Mouse (Mus musculus) right cerebral cortex, adult 18-20 months (tissue): Measurements from ENCODE around the gene Camk2n2.
A peak's percentile ranks its signal among the peaks of the same experiment; 100 is the strongest.
"Not testable (repeated sequence)": the region's sequence is repeated elsewhere in the genome, so short reads cannot be mapped to it uniquely, and the experiment has no call there.

Experiments
- DNase-seq: peaks from one replicate; pipeline ENCODE4 v3.0.0; 2022; ENCODE audit warnings: mixed read lengths

Camk2n2 gene

DNA sequence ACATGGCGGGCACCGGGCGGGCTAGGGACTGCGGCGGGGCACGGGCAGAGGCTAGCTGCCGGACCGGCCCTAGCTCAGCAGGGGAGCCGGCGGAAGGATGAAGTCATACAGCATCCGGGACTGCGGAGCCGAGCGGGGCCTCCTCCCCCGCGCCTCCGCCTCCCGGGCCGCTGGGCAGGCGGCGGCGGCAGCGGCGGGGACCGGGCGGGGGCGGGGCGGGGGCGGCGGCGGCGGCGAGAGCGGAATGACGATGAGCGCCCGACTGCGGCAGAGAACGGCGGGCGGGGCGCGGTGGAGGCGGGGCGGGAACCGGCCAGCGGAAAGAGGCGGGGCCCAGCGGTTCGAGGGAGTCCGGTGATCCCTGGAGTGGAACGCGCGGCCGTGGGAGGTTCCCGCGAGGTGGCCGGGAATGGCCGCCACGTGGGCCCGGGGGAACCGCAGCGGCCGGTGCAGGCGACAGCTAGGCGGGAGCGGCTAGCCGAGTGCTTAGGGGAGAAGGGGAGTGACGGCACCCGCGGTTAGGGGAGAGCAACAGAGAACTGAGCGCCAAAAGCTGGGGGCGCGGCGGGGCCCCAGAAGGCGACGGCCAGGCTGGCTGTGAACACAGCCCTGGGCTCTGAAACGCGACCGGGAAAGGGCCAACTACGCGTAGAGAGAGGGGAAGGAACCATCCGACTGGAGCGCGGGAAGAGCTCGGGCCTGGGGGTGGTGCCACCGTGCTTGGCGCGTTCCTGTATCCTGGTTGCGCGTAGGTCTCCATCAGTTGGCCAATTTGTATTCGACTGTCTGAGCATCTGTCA, at the start of gene Camk2n2:
Gene Camk2n2 (minus strand): TSS at position 97 of the 800 bp plus-strand sequence.
- DNase-seq = peak; percentile 60

GRCm38 (mm10) chr16:20670291-20670690, 49.2 kb upstream of the Camk2n2 start:
- DNase-seq = no peak

DNA sequence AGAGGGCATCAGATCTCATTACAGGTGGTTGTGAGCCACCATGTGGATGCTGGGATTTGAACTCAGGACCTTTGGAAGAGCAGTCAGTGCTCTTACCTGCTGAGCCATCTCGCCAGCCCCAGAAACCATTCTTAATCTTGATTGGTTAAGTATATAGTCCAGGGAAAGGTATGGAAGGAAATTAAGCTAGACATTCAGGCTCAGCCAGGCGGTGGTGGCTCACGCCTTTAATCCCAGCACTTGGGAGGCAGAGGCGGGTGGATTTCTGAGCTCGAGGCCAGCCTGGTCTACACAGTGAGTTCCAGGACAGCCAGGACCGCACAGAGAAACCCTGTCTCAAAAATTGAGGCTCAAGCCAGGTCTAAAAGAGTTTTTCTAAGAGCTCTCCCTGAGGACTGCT, 46.9 kb upstream of the Camk2n2 start, which contains the start of gene Eif4g1:
Gene Eif4g1 (plus strand): TSS at position 301 of the 400 bp plus-strand sequence.
- DNase-seq = not testable (repeated sequence)

DNA sequence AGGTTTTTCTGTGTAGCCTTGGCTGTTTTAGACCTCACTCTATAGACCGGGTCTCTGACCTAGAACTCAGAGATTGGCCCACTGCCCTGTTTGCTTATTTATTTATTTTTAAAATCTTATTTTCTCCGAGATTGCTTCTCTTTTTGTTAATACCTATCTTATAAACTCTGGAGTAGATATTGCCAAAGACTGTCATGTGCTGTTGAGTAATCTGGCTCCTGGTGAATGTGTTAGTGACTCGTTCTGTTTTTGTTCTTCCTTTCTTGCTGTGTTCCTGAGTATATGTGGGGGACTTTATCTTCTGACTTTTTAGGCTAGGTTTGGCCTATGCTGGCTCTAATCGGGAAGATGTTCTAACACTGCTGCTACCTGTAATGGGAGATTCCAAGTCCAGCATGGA, 36.6 kb upstream of the Camk2n2 start:
- DNase-seq = no peak

DNA sequence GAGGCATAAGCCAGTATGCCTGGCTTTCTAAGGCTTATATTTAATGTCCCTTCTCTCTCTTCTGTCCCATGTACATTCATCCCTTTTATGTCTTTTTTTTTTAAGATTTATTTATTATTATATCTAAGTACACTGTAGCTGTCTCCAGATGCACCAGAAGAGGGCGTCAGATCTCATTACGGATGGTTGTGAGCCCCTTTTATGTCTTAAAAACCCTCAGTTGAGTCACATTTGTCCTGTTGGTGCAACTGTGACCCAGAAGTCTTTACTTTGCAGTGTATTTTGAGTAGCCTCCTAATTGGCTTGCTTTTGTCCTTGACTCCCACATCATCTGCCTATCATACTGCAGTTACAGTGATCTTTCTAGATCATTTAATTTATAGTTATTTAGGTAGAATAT, 32.2 kb upstream of the Camk2n2 start:
- DNase-seq = no peak

DNA sequence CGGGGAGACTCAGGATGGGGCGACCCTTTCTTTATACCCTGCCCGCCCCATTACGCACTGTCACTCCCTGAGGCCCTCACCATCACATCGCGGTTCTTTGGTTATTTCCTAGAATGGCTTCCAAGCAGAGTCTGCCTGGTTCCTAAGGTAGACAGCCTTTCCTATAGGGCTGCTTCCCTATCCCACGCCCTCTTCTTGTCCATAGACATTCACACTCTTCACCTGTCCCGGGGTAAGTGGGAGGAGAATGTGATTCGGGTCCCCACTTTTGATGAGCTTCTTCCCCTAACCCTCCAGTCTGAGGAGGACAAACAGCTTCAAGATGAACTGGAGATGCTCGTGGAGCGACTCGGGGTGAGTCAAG, 30.8 kb upstream of the Camk2n2 start:
- no peak for DNase-seq

DNA sequence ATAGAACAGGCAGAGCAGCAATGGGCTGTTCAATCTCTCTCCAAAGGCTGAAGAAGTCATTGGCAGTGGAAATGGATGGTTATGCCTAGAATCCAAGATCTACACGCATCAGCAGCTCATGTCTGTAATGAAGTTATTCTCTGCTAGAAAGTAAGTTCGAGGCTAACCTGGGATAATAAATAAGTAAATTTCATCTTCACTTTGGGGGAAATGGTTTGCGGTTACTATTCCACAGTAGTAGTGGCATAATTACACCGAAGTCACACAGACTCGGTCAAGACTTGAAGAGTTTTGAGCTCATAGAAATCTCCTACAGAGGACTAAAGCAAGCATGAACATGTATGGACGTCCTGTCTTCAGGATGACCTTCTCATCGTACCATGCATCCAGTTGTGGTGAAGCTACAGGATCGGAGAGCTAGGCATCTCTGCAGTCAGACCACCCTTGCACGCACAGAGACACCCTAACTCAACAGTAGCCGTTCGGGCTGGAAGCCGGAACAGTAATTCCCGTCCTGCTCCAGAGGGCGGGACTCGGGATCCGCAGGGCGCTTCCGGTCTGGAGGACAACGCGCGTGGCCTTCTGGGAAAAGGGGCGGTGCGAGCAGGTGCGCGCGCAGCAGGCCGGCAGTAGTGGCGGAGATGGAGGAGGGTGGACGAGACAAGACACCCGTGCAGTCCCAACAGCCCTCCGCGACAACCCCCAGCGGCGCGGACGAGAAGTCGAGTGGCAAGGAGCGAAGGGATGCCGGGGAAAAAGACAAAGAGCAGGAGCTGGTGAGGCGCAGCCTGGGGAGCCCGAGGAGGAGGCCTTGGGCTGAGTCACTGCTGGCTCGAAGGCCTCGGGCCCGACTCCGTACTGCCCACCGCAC, 30.2 kb upstream of the Camk2n2 start, which contains the start of gene Psmd2:
Gene Psmd2 (plus strand): TSS at position 577 of the 871 bp plus-strand sequence.
- DNase-seq = peak; percentile 97

DNA sequence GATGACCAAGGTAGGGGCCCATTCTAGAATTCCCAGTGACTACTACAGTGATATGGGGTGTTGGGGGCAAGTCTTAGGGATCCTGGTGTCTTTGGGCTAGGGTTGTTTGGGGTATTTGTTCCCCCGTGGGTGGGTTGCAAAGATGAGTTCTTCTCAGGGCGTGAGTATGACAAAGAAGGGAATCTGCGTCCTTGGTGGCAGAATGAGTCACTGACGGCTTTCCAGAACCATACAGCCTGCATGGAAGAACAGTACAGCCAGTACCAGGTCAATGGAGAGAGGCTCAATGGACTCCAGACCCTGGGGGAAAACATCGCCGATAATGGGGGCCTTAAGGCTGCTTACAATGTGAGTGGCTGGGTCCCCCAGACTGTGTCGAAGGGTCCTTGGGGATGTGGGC, 22.8 kb upstream of the Camk2n2 start:
- no peak for DNase-seq

- DNase-seq = peak; percentile 77
Measured at GRCm38 (mm10) chr16:20642161-20642560, 21.1 kb upstream of the Camk2n2 start.

- peak; percentile 32 for DNase-seq
Measured at GRCm38 (mm10) chr16:20638367-20638766, 17.3 kb upstream of the Camk2n2 start.

- no peak for DNase-seq
Measured at GRCm38 (mm10) chr16:20637410-20637809, 16.3 kb upstream of the Camk2n2 start.

DNA sequence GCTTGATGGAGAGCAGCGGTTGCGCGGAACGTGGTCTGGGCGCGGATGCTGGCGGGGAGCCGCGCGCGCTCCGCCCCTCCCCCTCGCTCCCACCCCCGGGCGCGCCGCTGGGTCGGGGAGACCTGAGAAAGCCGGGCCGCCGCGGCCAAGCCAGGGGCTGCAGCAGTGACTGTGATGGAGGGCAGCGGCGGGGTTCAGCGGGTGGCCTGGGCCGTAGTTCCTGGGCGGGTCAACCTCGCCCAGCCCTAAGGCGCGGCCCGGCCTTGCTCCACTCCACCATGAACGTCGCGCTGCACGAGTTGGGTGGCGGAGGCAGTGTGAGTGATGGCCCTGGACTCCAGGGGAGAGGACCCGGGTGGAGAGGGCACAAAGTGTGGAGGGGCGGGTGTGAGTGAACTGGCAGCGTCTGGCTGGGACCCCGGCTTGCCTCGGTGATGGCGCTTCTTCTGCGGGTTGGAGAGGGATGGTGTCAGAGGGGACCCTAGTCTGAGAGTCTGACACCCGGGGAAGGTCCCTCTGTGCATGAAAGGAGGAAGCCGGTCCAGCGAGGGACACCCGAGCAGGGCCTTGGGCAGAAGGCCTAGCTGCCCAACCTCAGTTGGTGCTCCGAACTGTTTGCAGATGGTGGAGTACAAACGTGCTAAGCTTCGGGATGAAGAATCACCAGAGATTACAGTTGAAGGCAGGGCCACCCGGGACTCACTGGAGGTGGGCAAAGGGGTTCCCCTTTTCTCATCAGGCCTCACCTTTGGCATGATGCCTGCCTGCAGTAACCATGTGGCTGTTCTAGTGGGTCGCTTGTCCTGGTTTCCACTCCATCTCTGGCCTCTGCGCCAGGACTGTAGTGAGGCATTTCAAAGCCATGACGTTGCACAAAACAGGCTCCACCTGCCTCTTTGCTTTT, 8.9 kb upstream of the Camk2n2 start, which contains the start of gene Ece2:
Gene Ece2 (plus strand): TSS at position 98 of the 904 bp plus-strand sequence.
- DNase-seq = peak; percentile 14

DNA sequence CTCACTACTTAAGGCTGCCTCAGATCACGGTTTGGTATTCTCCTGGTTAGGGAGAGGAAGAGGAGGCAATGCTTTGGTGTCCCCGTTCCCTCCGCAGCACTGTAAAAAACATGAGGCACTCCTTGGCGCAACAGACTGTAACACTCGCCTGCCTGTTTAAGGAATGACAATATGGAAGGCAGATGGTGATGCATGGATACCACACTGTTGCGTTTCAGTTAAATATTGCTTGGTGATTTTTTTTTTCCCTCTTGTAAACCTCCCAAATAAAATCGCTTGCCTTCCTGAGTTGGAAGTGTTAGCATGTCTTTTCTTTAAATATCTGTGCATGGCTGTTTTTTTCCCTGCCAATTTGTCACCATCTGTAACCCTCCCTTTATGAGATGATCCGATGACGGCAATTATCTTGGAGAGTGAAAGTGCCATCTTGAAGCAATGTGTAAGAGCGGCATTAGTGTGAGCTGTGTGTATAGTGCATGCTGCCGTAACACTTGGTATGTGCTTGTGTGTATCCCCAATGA, 7.8 kb upstream of the Camk2n2 start:
- DNase-seq = peak; percentile 52

- DNase-seq = no peak
Measured at GRCm38 (mm10) chr16:20623211-20623610, 2.1 kb upstream of the Camk2n2 start.

DNA sequence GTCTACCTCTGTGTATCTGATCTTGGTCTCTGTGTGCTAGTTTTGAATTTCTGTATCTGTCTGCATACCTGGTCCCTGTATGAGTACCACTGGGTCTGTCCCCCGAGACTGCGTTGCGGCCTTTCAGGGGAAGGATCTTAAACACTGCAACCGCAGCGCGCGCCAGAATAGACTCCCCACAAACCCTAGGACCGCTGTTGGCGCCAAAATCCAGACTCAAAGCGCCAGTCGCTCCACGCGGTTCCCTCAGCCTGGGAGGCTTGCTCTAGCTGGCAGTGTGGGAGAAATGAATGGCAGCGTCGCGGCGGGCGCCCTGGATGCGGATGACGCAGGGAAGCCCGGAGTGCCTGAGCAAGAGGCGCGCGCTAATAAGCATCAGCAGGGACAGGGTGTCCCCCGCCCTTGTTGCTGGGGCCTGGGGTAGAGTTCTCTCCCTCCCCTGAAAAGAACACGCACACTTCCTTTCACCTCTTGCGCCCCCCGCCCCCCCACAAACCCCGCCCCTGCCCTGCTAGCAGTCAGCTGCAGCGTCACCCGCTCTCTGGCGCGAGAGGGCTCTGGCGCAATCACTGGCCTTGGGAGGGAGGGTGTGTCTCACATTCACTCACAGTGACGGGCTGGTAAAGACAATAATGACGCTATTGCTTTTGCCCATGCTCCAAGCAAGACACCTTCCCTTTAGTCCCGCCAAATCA, 1.1 kb upstream of the Camk2n2 start:
- DNase-seq = peak; percentile 81

DNA sequence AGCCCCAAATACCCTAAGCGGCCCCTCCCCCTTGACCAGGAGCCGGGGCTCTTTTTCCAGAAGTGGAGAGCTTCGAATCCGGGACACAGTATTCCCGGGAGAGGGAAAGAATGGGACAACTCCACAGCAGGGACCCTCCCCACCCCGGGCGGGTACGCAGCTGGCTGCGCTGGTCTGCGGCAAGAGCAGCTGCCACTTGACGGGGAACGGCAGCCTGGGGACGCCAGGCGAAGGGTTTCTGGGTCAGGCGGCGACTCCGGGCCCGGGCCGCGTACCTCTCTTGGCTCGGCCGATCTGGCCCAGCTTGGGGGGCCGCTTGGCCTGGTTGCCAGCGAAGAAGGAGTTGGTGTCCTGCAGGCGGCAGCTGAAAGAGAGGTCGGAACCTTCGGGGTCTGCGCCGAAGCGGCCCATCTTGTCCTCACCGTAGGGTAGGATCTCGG, 316 bp downstream of the Camk2n2 start:
- DNase-seq = no peak

GRCm38 (mm10) chr16:20620399-20620735, 720 bp downstream of the Camk2n2 start:
- no peak for DNase-seq

GRCm38 (mm10) chr16:20619541-20620398, 1.3 kb downstream of the Camk2n2 start:
- DNase-seq = no peak

- DNase-seq = peak; percentile 84
Measured at GRCm38 (mm10) chr16:20611357-20612227, 9.5 kb downstream of the Camk2n2 start, which contains the start of the genes Eef1akmt4, Gm49333 and Alg3. Gene Eef1akmt4 (plus strand): TSS chr16:20611593. Gene Gm49333 (plus strand): TSS chr16:20611610. Gene Alg3 (minus strand): TSS chr16:20611735.
